Mouse (Mus musculus) layer of hippocampus, adult 18-20 months (tissue): Measurements from ENCODE around the gene Cadps2. TPM values are rescaled to one million over a fixed set of nuclear protein-coding genes. Genes with fewer than 3 reads are reported as not detected.
A peak's percentile ranks its signal among the peaks of the same experiment; 100 is the strongest.

ENCODE experiments used
- DNase-seq, 2 experiments: peaks; one replicate each; pipeline ENCODE4 v3.0.0; 2022; ENCODE audit warnings: low spot score in 2 of 2
- total RNA-seq, 2 experiments: library from RNA; stranded (reverse); gene quantifications; 2 replicates each; pipeline ENCODE4 v1.2.3; 2021

Gene Cadps2
- total RNA-seq, 2 experiments from 2014 or later = 86.9 to 89.0 TPM

- DNase-seq = no peak
Observed at GRCm38 (mm10) chr6:23777641-23778040, 61.6 kb downstream of the Cadps2 start.

GRCm38 (mm10) chr6:23762204-23762603, 77.0 kb downstream of the Cadps2 start:
- DNase-seq = peak in 1 of 2 experiments; percentile 24

- DNase-seq = no peak
Observed at GRCm38 (mm10) chr6:23758249-23758648, 81.0 kb downstream of the Cadps2 start.

- DNase-seq = no peak
Observed at GRCm38 (mm10) chr6:23748823-23749222, 90.4 kb downstream of the Cadps2 start.

- DNase-seq = no peak
Observed at GRCm38 (mm10) chr6:23740010-23740409, 99.2 kb downstream of the Cadps2 start.

GRCm38 (mm10) chr6:23732750-23733149, 106.5 kb downstream of the Cadps2 start:
- DNase-seq = no peak

- DNase-seq = no peak
Observed at GRCm38 (mm10) chr6:23728620-23729019, 110.6 kb downstream of the Cadps2 start.

GRCm38 (mm10) chr6:23723697-23724096, 115.5 kb downstream of the Cadps2 start:
- no peak for DNase-seq

GRCm38 (mm10) chr6:23720401-23720800, 118.8 kb downstream of the Cadps2 start:
- no peak for DNase-seq

- DNase-seq = peak; percentile 33 to 69
Observed at GRCm38 (mm10) chr6:23707506-23707905, 131.7 kb downstream of the Cadps2 start.

GRCm38 (mm10) chr6:23700879-23701278, 138.3 kb downstream of the Cadps2 start:
- DNase-seq = no peak

- no peak for DNase-seq
Observed at GRCm38 (mm10) chr6:23678172-23678571, 161.0 kb downstream of the Cadps2 start.

- DNase-seq = no peak
Observed at GRCm38 (mm10) chr6:23655036-23655435, 184.2 kb downstream of the Cadps2 start, which contains the start of gene Rnf148. Rnf148 (minus strand) TSS chr6:23655136.

- DNase-seq = no peak
Observed at GRCm38 (mm10) chr6:23650205-23650604, 189.0 kb downstream of the Cadps2 start, which contains the start of gene Rnf133. Rnf133 (minus strand) TSS chr6:23650305.

- no peak for DNase-seq
Observed at GRCm38 (mm10) chr6:23648732-23649131, 190.5 kb downstream of the Cadps2 start.

- no peak for DNase-seq
Observed at GRCm38 (mm10) chr6:23647627-23648247, 191.5 kb downstream of the Cadps2 start.

GRCm38 (mm10) chr6:23637081-23637480, 202.1 kb downstream of the Cadps2 start:
- DNase-seq = peak in 1 of 2 experiments; percentile 24

- DNase-seq = no peak
Observed at GRCm38 (mm10) chr6:23635208-23635607, 204.0 kb downstream of the Cadps2 start.

GRCm38 (mm10) chr6:23634016-23634415, 205.2 kb downstream of the Cadps2 start:
- no peak for DNase-seq

GRCm38 (mm10) chr6:23630465-23630864, 208.8 kb downstream of the Cadps2 start:
- no peak for DNase-seq

GRCm38 (mm10) chr6:23575102-23575501, 264.1 kb downstream of the Cadps2 start:
- no peak for DNase-seq

- no peak for DNase-seq
Observed at GRCm38 (mm10) chr6:23573750-23574149, 265.5 kb downstream of the Cadps2 start.

- DNase-seq = no peak
Observed at GRCm38 (mm10) chr6:23572401-23572800, 266.8 kb downstream of the Cadps2 start.
